Mouse (Mus musculus) kidney, adult 11 months (tissue): Measurements from ENCODE around the gene Rabgef1.

Experiments
- DNase-seq: peaks from one replicate; pipeline ENCODE4 v3.0.0; 2022

Rabgef1 gene

DNA sequence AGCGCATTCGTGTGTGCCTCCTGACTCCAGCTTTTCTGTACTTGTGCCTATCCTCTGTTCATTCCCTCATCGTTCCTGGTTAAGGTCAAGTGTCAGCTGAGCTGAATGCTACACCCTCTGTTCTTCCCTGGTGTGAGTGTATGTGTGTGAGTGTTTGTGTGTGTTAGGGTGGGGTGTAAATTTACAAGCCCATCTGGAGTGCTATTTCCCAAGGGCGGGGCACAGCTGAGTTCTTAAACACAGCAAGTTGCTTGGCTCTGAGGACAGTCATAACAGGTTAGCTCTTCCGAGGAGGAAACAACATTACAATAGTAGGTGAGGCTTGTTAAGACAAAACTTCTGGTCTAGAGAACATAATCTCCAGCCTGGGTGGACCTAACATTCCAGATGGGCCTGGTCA is 46.7 kb downstream of the Rabgef1 start:
- no peak for DNase-seq

DNA sequence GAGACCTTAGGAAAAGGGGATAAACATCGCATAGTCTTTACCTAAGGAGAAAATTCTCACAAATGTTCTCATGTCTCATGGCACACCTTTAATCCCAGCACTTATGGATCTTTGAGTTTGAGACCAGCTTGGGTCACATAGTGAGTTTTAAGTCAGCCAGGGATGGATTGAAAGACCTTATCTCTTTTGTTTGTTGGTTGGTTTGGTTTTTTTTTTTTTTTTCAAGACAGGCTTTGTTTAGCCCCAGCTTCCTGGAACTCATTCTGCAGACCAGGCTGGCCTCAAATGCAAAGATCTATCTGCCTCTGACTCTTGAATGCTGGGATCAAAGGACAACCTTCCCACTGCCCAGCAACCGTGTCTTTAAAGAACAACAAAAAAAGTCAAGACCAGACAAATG is 49.7 kb downstream of the Rabgef1 start:
- no peak for DNase-seq

DNA sequence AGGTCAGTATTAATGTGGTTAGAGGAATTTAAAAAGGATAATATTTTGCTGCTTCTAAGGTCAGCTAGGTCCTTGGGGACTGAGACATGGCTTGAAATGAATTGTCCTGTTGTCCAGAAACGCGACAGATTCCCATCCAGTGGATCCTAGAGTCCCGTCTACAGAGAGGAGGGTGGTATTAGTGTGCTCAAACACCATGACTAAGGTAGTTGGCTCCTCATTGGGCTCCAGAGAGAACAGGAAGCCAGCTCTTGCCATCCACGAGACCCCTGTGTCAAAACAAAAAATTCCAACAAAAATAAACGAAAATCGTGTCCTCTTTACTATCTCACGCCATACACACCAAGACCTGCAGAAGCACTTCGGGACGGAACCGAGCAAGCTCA is 50.2 kb downstream of the Rabgef1 start:
- DNase-seq, result no peak

DNA sequence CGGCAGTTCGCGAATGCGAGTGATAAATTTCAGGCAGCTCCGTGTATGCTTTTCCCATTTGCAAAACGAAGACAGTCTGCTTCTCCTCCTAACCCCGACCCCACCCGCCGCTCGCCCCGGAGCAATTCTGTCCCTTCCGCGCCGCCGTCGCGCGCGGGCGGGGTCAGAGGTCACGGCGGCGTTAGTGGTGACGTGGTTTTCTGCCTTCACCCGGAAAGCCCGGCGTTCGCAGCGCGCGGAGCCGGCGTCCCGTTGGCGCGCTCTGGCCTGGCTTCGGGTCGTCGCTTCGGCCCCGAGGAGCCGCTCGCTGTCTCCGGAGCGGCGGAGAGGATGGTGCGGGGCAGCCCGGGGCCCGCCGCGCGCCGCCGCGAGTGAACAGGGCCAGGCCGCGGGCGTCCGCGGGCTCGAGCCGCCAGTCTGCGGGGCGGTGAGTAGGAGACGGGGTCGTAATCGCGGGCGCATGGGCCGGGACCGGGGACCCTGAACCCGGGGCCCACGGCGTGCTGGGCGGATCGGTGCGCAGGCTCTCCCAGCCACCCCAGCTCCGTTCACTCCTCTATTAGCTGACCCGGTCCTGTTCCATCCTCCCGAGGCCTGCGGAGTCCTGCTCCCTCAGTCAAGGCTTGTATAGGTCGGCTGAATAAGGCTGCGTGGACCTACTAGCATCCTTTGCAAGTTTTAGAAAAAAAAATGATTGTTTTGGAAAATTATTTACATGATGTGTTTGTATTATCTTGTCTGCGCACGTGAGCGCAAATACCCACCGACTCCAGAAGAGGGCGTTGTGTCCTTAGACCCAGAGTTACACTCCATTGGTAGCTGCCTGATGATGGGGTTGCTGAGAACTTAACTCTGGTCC is 50.8 kb downstream of the Rabgef1 start:
- DNase-seq, result peak; percentile 88

DNA sequence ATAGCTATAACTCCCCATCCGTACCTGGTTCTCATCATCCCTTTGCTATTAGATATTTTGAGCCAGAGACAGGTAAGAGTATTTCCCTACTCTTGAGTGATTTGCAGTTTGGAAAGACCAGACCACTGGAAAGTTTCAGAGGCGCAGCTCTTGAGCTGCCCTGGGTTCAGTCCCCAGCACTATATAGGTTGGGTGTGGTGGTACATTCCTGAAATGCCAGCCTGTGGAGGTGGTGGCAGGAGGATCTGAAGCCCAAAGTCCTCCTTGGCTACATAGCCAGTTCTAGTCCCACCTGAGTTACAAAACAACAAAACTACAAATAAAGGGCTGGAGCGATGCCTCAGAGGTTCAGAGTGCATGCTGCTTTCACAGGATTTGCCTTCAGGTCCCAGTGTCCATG is 55.2 kb downstream of the Rabgef1 start:
- no peak for DNase-seq

DNA sequence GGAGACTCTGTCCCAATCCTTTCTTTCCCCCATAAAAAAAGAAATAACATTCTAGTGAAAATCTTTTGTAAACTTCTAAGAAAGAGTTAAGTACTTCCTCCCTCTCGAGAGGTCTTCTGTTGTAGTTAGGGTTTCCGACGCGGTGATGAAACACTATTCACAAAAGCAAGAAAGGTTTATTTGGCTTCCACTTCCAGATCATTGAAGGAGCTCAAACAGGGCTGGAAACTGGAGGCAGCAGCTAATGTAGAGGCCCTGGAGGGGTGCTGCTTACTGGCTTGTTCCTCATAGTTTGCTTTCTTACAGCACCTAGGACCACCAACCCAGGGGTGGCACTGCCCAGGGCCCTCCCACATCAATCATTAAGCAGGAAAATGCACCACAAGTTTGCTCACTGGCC is 56.5 kb downstream of the Rabgef1 start:
- DNase-seq, result no peak

DNA sequence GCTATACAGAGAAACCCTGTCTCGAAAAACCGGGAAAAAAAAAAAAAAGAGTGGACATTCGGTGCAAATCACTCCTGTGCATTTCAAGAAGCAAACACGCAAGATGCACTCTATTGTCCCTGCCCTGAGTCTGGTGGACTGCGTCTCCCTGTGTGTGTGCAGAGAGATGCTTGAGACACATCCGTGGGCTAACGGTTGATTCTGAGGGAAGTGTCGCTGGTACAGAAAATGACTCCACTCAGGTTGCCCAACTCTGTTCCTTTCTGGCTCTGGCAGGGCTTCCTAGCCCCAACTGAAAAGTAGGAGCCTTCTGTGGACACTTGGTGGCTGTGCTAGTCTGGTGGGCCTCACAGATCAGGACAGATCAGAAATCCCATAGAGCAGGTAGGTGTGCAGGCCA is 64.7 kb downstream of the Rabgef1 start:
- DNase-seq, result no peak

DNA sequence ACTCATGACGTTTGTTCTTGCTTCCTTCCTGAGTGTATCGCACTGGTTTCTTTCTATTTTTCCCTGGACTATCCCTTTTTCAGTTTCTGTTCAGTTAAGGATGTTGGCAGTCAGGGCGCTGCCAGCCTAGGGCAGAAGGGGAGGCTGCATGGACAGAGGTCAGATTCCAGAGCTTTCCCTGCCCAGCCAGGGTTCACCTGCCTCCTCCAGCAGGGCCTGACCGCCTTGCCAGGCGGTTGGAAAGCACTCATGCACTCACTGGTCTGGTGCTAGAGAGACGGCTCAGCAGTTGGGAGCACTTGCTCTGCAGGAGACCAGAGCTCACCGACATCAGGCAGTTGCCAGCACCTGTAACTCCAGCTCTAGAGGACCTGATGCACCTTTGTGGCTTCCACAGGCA is 67.6 kb downstream of the Rabgef1 start:
- peak; percentile 85 for DNase-seq

DNA sequence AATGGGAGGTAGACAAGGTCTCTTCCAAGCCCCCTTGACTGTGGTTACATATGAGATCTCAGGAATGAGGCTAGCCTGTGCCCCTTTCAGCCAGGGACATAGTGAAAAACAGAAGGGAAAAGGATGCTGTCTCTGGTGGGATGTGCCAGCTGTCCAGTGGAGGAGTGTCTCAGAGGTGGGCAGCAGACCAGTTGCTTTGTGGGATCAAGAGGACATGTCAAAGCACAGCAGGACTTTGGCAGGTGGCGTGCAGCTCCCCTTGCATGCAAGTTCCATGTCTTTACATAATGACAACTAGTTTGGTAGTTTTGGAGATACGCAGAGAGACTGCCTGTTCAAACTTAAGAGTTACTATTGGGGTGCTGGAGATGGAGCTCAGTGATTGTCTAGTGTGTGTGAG is 68.3 kb downstream of the Rabgef1 start:
- DNase-seq, result no peak

DNA sequence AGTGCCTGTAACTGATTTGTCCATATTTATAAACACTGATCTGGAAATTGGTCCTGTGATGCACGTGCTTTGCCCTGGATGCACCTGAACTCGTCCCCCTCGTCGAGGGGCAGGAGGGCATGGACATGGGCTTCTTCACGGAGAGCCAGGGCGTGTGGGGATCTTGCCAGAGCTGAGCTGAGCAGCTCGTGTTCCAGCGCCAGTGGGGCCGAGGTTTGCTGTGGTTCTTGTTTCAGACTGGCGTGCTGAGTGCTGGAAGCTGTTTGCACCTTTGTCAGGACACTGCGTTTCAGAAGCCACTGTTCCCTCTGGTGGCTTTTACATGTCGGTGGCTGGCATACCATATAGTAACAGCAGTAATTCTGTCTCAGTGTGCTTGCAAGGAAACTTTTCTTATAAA is 69.8 kb downstream of the Rabgef1 start:
- no peak for DNase-seq

DNA sequence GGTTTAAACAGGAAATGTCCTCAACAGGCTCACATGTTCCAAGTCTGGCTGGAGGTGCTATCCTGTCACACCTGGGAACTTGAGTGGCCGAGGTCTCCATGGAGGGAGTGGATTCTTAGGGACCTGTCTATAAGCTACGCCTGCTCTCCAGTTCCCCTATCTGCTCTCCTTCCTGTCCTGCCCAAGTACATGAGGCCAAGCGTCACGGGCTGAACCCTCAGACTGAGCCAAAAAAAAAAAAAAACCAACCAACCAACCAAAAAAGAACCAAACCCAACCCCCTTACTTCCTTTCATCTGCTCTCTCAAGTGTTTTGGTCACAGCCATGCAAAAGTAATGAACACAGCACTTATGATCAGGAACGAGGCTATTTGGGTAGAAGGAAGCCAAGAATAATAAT is 76.2 kb downstream of the Rabgef1 start:
- DNase-seq, result no peak

DNA sequence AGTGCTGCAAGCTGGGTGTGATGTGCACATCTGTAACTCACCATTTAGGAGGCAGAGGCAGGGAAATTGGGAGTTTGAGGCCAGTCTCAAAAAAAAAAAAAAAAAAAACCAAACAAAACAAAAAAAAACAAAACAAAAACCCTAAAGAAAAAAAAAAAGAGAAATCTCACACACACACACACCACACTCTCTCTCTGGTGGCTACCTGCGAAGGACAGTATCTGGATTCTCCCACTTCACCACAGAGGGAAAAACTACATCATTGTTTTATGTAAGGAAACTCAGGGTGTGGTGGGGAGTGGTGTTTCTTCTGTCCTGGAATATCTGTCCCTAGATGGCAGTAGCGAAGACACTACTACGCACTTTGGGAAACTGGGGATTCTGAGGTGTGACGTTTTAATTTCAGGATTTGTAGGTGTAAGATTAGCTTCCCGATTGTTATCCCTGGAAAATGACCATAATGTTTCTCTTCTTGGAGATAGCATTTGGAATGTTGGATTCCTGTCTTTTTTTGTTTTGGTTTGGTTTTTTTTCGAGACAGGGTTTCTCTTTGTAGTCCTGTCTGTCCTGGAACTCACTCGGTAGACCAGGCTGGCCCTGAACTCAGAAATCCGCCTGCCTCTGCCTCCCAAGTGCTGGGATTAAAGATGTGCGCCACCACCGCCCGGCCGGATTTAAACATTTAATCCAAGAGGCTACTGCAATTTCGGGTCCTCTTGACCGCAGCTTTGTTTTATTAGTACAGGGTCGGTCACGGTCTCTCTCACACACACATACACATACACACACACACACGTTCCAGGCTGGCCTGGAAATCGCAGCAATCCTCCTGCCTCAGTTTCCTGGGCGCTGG is 82.8 kb downstream of the Rabgef1 start:
- DNase-seq, result peak; percentile 26

DNA sequence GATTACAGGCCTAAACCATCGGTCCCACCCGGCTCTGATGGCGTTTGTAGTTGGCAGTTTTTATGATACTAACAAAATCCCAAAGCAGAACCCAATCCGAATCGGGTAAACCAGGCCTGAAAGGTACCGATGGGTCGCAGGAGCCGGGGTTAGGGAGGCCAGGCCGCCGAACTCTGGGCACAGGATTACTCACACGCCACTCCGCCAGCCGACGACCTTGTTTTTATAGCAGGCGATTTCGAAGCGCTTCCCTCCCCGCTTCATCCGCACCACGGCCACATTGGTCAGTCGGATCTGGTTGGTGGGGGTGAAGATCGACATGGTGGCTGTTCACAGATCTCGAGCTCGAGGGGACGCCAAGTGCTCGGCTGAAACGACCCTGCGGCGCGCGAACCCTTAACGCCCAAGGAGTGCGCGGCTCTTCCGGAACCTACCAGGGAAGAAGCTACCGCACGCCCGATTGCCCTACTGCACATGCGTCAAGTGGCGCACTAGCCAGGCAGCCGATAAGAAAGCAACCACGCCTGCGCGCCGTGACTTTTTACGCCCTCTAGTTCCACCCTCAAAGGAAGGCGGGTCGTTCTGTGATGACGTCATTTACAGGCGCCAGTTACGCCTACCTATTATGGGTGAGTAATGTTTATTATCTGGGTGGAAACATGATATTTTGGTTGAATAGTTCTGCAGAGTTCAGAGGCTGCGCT is 83.6 kb downstream of the Rabgef1 start, which contains the start of the genes Sbds and Tyw1:
Gene Sbds (minus strand): TSS at position 514 of the 704 bp plus-strand sequence.
Gene Tyw1 (plus strand): TSS at position 603 of the 704 bp plus-strand sequence.
- DNase-seq, result peak; percentile 98

DNA sequence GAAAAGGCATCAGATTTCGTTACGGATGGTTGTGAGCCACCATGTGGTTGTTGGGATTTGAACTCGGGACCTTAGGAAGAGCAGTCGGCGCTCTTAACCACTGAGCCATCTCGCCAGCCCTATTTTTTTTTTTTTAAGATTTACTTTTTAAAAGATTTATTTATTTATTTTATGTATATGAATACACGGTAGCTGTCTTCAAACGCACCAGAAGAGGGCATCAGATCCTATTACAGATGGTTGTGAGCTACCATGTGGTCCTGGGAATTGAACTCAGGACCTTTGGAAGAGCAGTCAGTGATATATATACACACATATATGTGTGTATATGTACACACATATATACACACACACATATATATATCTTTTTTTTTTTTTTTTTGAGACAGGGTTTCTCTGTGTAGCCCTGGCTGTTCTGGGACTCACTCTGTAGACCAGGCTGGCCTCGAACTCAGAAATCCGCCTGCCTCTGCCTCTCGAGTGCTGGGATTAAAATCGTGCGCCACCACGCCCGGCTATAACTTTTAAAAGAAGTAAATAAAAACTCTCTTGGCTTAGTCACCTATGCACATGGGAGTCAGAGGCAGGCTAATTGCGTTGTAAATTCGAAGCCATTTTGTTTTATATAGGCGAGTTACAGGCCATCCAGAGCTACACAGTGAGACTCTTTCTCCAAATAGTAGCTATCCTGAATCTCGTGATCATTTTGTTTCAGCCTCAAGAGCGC is 84.4 kb downstream of the Rabgef1 start:
- DNase-seq, result peak; percentile 25

DNA sequence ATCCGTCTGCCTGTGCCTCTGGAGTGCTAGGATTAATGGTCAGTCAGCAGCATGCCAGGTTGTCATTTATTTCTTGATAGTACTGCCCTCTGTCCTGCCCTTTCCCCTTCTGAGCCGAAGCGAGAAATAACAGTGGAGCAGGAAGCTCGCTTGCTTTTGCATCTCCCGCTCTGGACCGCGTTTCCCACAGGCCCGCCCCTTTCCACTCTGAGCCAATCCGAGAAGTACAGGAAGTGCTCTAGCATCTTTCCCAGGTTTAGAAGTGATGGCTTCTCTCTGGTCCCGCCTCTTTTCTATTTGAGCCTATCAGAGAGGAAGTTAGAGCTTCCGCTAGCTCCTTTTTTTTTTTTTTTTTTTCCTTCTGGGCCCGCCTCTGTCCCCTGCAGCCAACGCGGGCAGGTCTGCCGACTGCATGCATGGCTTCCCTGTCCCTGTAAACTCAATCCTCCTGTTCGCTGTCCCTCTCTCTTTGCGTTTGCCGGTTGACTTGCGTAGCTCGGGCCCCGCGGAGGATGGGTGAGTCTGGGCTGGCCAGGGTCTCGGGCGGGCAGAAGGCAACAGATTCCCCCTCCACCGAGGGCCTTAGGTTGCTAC is 85.2 kb downstream of the Rabgef1 start:
- DNase-seq, result peak; percentile 98

DNA sequence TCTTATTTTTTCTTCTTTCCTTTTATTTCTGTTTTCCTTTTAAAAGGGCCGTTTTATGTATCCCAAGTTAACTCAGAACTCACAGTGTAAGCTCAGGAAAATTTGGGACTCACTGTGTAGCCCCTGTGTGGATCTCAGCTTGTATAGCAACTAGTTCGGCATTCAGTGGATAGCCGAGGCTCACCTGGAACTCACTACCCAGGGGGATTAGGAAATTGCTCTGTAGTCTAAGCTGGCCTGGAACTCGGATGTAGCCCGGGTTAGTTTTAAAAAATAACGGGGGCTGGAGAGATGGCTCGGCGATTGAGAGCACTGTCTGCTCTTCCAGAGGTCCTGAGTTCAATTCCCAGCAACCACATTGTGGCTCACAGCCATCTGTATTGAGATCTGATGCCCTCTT is 85.7 kb downstream of the Rabgef1 start:
- no peak for DNase-seq

DNA sequence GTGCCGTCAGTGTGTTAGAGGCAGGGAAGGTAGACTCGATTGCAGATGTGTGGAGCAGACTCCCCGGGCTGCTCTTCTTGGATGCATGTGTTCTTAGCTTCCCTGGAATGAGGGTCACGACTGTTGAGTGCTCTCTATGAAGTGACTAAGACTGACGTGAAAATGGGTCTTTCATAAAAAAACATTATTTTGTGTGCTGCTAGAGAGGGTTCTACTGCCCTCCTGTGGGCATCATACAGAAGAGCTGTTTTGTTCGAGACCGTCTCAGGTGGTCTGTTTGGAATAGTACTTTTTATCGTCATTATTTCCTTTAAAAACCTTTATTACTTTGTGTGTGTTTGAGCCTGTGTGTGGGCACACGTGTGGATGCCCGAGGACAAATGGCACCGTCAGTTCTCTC is 91.9 kb downstream of the Rabgef1 start:
- no peak for DNase-seq
